ENCODE assay signal across 8 mouse cellular contexts in genomic region chr17:27555512-27556172, GRCm38 (mm10). TPM values are rescaled to one million over a fixed set of nuclear protein-coding genes. Genes with fewer than 3 reads are reported as not detected.
A peak's percentile ranks its signal among the peaks of the same experiment; 100 is the strongest.
DNase-seq lines count a peak whose midpoint lies in the region; ATAC-seq lines count a peak whose summit lies in the region.

No protein-coding gene starts in this region.

- H3K27ac ChIP-seq in heart, embryonic 12.5 days (ENCODE audit: poor library complexity, severe bottlenecking): peak overlapping the region; percentile 95
- peak overlapping the region; percentile 97 for H3K27ac ChIP-seq in kidney, embryonic 14.5 days (ENCODE audit: low read depth, low read length)

- peaks cover 43% of the 10 kb centered on the region for H3K4me1 ChIP-seq in heart, embryonic 12.5 days (replicated peaks)
- H3K4me1 ChIP-seq in kidney, embryonic 14.5 days (ENCODE audit: control insufficient read depth, insufficient read depth, low read length): peaks cover 25% of the 10 kb centered on the region

- H3K36me3 ChIP-seq in heart, embryonic 12.5 days: 0 out of 2 replicates have a peak, but pooled peaks cover 4% of the 10 kb centered on the region
- 0 out of 2 replicates have a peak, but pooled peaks cover 6% of the 10 kb centered on the region for H3K36me3 ChIP-seq in kidney, embryonic 14.5 days (ENCODE audit: control insufficient read depth, insufficient read depth, low read length)

- peak; percentile 64 for ATAC-seq in heart, embryonic 12.5 days (ENCODE audit: insufficient number of reproducible peaks, low FRiP score)
- ATAC-seq in kidney, embryonic 14.5 days (ENCODE audit: low FRiP score, low TSS enrichment): peak; percentile 55

- peak overlapping the region; percentile 81 for H3K9ac ChIP-seq in heart, embryonic 12.5 days
- peak overlapping the region; percentile 92 for H3K9ac ChIP-seq in kidney, embryonic 14.5 days (ENCODE audit: low read depth, low read length)

- no peaks in the 10 kb centered on the region for H3K9me3 ChIP-seq in heart, embryonic 12.5 days (replicated peaks)
- H3K9me3 ChIP-seq in kidney, embryonic 14.5 days (ENCODE audit: control insufficient read depth, low read length): no peaks in the 10 kb centered on the region

- DNase-seq in heart, adult 11 months: peak; percentile 98
- no peak for DNase-seq in heart, adult 8-10 months (ENCODE audit: low spot score)
- DNase-seq in embryo, embryonic 11.5 days (ENCODE audit: low read depth, low spot score): peak; percentile 86
- peak; percentile 76 for DNase-seq in lung, postnatal 25 days (ENCODE audit: low spot score)
- DNase-seq in skeletal muscle tissue, adult 2 months (ENCODE audit: low read depth, low spot score): peak; percentile 60
- DNase-seq in left cerebral cortex, adult 8-10 months (ENCODE audit: low spot score in 2 of 2): no peak

- H3K4me2 ChIP-seq in heart, embryonic 12.5 days: peak overlapping the region; percentile 96
- peak overlapping the region; percentile 84 for H3K4me2 ChIP-seq in kidney, embryonic 14.5 days (replicated peaks; ENCODE audit: low read depth, low read length)

- H3K27me3 ChIP-seq in heart, embryonic 12.5 days (replicated peaks): no peaks in the 10 kb centered on the region
- no peaks in the 10 kb centered on the region for H3K27me3 ChIP-seq in kidney, embryonic 14.5 days (ENCODE audit: control insufficient read depth, insufficient read depth, low read length)

- under 1% methylated on average over 50 of the region's 55 CpGs for WGBS in heart, embryonic 12.5 days
- 1% methylated on average over 52 of the region's 55 CpGs for WGBS in kidney, embryonic 14.5 days

- peak overlapping the region; percentile 78 for H3K4me3 ChIP-seq in heart, embryonic 12.5 days
- H3K4me3 ChIP-seq in kidney, embryonic 14.5 days (ENCODE audit: low read length): peak overlapping the region; percentile 80

RNA-seq across cellular contexts. Expression of gene Hmga1, which starts 0.7 kb away (rescaled TPM):
- 10 to 100 TPM; 42.6 to 51.1 (median 46.9) TPM for total RNA-seq in heart, adult 8-10 months (2022)
- 188 and 194 TPM in 2 replicates for polyA plus RNA-seq in heart, embryonic 12.5 days (2016; fragmentation: Nextera tagmentation; extraction: Ambion mirVana)
- polyA plus RNA-seq in kidney, embryonic 14.5 days (2014; fragmentation: Nextera tagmentation; extraction: Ambion mirVana): 351 and 355 TPM in 2 replicates
- 10 to 100 TPM; 43.7 to 50.0 (median 47.5) TPM for total RNA-seq in left cerebral cortex, adult 8-10 months (2022)

RNA-seq across cellular contexts. Expression of gene AI413582, which starts 9.9 kb away (rescaled TPM):
- 10 to 100 TPM in 2 of 4 experiments, 1 to 10 TPM in 2; 6.4 to 10.3 (median 9.9) TPM for total RNA-seq in heart, adult 8-10 months (2022)
- 13.2 and 14.9 TPM in 2 replicates for polyA plus RNA-seq in heart, embryonic 12.5 days (2016; fragmentation: Nextera tagmentation; extraction: Ambion mirVana)
- 17.4 and 22.3 TPM in 2 replicates for polyA plus RNA-seq in kidney, embryonic 14.5 days (2014; fragmentation: Nextera tagmentation; extraction: Ambion mirVana)
- 10 to 100 TPM; 61.5 to 87.6 (median 74.4) TPM for total RNA-seq in left cerebral cortex, adult 8-10 months (2022)

RNA-seq across cellular contexts. Expression of gene Grm4, which starts 34.4 kb away (rescaled TPM):
- under 1 TPM in 3 of 4 experiments, not detected in 1; 0.16 to 0.30 (median 0.23) TPM for total RNA-seq in heart, adult 8-10 months (2022)
- 0.08 and 0.10 TPM in 2 replicates for polyA plus RNA-seq in heart, embryonic 12.5 days (2016; fragmentation: Nextera tagmentation; extraction: Ambion mirVana)
- 0.50 and 1.6 TPM in 2 replicates for polyA plus RNA-seq in kidney, embryonic 14.5 days (2014; fragmentation: Nextera tagmentation; extraction: Ambion mirVana)
- total RNA-seq in left cerebral cortex, adult 8-10 months (2022): 10 to 100 TPM; 28.5 to 39.0 (median 32.3) TPM

Comparison
In these comparisons a context has a peak if more than half of its experiments do, and no peak if none do; other contexts are left out.
1. DNase-seq: peak in heart, adult 11 months (single experiment), embryo, embryonic 11.5 days (single experiment), lung, postnatal 25 days (single experiment) and skeletal muscle tissue, adult 2 months (single experiment); none in heart, adult 8-10 months (single experiment) and left cerebral cortex, adult 8-10 months (0 of 2).
2. RNA of gene AI413582, which starts 9.9 kb away (total RNA-seq): 61.5 to 87.6 TPM in left cerebral cortex, adult 8-10 months; 6.4 to 10.3 TPM in heart, adult 8-10 months; every median in the first group is over 4 times any median in the second.
3. RNA of gene Grm4, which starts 34.4 kb away (total RNA-seq): 28.5 to 39.0 TPM in left cerebral cortex, adult 8-10 months; 0.16 to 0.30 TPM in heart, adult 8-10 months; every median in the first group is over 10 times any median in the second.